Mouse (Mus musculus): ENCODE measurements around the gene Ski. TPM values are rescaled to one million over a fixed set of nuclear protein-coding genes. Genes with fewer than 3 reads are reported as not detected.

Ski gene
- 10 to 100 TPM; 30.8 to 31.8 TPM for total RNA-seq (2023)

DNA sequence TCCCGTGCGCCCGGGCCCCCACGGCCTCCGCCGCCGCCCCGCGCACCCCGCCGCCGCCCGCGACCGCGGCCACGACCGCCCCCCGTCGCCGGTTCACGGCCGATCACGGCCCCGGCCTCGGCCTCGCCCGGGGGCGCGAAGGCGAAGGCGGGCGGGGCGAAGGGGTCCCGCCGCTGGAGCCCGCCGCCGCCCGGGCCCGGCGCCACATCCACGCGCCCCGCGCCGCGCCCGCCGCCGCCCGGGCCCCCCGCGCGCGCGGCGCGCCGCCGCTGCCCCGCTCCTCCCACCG lies at the start of gene Ski:
Gene Ski, minus strand, starts transcription at position 41 of the 289 bp plus-strand sequence.

DNA sequence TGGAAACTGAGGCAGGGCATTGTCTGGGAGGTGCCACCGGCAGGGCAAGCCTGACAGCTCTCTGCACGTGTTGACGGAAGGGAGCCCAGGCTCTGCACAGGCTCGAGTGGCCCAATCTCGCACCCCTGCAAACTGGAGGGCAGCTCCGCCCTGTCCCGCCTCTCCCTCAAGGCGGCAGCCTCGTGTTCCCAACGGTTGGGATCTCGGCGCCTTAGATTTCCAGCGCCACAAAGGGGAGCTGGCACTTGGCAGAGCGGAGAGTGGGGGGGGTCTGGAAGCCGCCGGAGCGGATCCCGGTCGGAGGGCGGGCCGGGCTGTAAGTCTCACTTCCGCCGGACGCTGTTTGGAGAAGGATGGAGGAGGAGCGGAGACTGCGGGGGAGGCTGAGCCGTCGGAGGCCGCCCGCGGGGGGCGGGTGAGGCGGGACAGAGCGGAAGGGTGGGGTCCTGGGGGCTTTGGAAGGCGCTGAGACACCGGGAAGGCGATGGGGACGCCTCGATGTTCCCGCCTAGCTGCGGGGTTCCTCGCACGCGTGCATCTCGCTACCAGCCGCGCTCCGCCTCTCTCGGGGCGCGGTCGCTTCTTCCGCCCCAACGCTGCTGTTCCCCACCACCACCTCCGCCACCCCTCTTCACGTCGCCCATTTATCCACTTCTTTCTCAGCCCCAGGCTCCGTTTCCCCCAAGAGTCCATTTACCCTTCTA lies 27.4 kb upstream of the Ski start, which contains the start of gene Faap20:
Gene Faap20, plus strand, starts transcription at position 155 of the 704 bp plus-strand sequence.

Other genes with a start within 250 kb of the Ski start
- under 1 TPM in 1 of 2 experiments, not detected in 1; 0.09 TPM for gene Plch2, start 165.8 kb downstream of the Ski start, total RNA-seq (2023)
- 1 to 10 TPM; 5.7 to 7.4 TPM for gene Pex10, start 155.6 kb downstream of the Ski start, total RNA-seq (2023)
- 10 to 100 TPM; 55.8 to 59.7 TPM for gene Rer1, start 136.2 kb downstream of the Ski start, total RNA-seq (2023)
- 1 to 10 TPM; 1.4 to 1.9 TPM for gene Morn1, start 136.0 kb downstream of the Ski start, total RNA-seq (2023)
- gene Faap20, start 27.2 kb upstream of the Ski start, total RNA-seq (2023), result 10 to 100 TPM; 30.7 to 35.7 TPM
- under 1 TPM; 0.28 to 0.79 TPM for gene Prkcz, start 138.8 kb upstream of the Ski start, total RNA-seq (2023)
- not detected for gene Gabrd, start 175.5 kb upstream of the Ski start, total RNA-seq (2023)
- gene Cfap74, start 186.6 kb upstream of the Ski start, total RNA-seq (2023), result under 1 TPM; 0.48 to 0.55 TPM
- gene Tmem52, start 246.5 kb upstream of the Ski start, total RNA-seq (2023), result not detected